Mouse (Mus musculus) thymus, adult 2 months (tissue): ENCODE data around the gene Wnk2.

ENCODE experiments used
- CTCF ChIP-seq: fragments of 200-500 bp; IDR thresholded peaks from 2 replicates; pipeline ENCODE4 v1.5.1; 2012; ENCODE audit warnings: mild to moderate bottlenecking, control low read depth, low read length, moderate library complexity, borderline replicate concordance; ENCODE audit not compliant: control insufficient read depth, poor library complexity, insufficient read depth; ENCODE audit errors: extremely low read depth
- POLR2A ChIP-seq: fragments of 200-500 bp; IDR thresholded peaks from 2 replicates; pipeline ENCODE4 v1.6.1; 2012; ENCODE audit warnings: mild to moderate bottlenecking, low read length, control low read depth, moderate library complexity; ENCODE audit not compliant: control insufficient read depth, poor library complexity, insufficient read depth; ENCODE audit errors: extremely low read depth

- TF ChIP-seq CTCF = no peak
- TF ChIP-seq POLR2A = no peak
Measured at GRCm38 (mm10) chr13:49083941-49084340, 63.9 kb downstream of the Wnk2 start.
